Mouse (Mus musculus): ENCODE data around the gene Tsga10ip. TPM values are rescaled to one million over a fixed set of nuclear protein-coding genes. Genes with fewer than 3 reads are reported as not detected.
A peak's percentile ranks its signal among the peaks of the same experiment; 100 is the strongest.
"Not testable (repeated sequence)": the region's sequence is repeated elsewhere in the genome, so short reads cannot be mapped to it uniquely, and the experiment has no call there.

Gene Tsga10ip
- total RNA-seq, 4 experiments from 2014 or later: 0.96 to 2.4 (median 2.0) TPM

- peak; percentile 59 to 76 for DNase-seq (ENCODE audit: low spot score in 2 of 2)
These were observed 21.9 kb upstream of the Tsga10ip start for GRCm38 (mm10) chr19:5424092-5424781.

DNA sequence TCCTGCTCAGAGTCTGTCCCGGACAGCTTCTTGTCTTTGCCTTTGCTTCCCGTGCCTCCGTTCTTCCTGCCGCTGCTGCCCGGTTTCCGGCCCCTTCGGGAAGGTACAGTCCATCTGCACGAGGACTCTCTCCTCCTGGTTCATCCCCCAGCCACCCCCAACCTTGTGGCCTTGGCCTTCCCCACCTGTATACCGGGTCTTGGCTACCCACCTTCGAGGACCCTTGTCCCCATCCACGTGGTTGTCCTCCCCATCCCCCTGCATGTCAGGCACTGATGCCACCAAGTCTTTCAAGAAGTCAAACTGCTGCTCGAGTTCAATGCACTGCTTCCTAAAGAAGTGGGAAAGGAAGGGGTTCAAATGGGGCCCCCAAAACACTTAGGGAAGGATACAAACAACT lies 21.2 kb upstream of the Tsga10ip start:
- no peak for DNase-seq (ENCODE audit: low spot score in 2 of 2)

GRCm38 (mm10) chr19:5422895-5423443 lies 20.6 kb upstream of the Tsga10ip start:
- DNase-seq (ENCODE audit: low spot score in 2 of 2): peak in 1 of 2 experiments; percentile 4

DNA sequence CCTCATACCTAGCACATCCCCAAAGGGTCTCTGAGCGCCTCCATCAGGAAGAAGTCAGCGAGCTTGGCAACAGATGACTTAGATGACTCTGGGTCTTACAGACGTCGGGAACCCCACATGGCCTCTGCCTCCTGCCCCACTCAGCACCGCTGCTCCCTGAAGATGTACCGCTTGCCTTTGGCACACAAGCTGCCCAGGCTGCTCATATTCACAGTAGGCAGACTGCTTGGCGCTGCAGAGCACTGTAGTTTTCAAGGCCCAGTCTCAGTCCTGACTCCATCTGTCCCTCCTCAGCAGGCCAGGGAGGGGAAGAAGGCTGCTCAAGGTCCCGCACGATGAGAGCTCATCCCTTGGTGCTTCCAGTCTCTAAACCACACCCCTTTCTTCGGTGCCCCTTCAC lies 19.9 kb upstream of the Tsga10ip start:
- peak in 1 of 2 experiments; percentile 22 for DNase-seq (ENCODE audit: low spot score in 2 of 2)

DNA sequence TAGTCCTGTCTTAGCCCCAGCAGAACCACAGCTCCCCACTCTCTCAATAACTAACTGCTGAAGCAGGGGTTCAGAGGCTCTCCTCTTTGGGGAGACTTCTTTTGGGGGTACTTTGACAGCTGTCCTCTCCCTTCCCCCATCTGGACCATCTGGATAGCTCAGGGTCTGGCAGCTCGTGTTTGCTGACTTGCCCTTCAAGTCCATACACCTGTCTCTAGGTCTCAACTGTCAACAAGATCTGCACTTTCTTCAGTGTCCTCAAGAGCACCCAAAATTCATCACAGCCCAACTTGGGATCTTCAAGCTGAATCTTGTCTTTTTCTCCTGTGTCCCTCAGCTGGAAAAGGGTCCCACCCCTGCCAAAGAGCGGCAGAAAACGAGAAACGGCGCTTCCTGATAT lies 19.5 kb upstream of the Tsga10ip start:
- peak in 1 of 2 experiments; percentile 38 for DNase-seq (ENCODE audit: low spot score in 2 of 2)

DNA sequence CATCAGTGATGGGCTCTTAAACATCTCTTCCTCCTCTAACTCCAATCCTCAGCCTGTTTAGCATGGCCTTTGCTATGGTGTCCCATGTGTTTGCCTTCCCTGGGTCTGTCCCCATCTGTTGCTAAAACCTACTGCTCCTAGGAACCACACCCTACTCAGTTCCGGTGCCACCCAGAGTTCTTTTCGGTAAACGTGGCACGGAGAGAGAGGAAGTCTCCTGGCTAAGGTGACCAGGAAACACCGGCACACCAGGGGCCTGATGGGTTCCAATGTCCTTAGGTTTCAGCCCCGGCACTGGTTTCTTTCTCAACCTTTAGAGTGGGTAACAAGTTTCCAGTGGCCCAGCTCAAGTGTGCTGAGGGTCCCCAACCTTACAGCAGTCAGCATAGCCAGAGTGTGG lies 18.3 kb upstream of the Tsga10ip start:
- no peak for DNase-seq (ENCODE audit: low spot score in 2 of 2)

DNA sequence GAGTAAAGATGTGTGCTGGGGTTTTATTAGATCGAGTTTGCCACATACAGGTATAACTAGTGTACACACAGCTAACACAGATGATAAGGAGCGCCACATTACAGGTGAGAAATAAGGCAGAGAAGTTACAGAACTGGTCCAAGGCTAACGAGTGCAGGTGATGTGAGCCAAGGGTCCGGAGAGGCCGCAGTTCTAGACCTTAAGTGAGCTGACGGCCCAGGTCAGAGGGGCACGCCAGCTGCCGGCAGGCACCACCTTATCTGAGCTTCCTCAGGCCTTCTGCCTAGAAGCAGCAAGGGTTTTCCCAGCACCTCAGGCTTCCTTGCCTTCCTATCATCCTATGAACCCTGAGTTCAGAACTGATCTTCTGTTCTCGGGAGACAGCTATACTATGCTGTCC lies 17.3 kb upstream of the Tsga10ip start:
- DNase-seq (ENCODE audit: low spot score in 2 of 2): no peak

GRCm38 (mm10) chr19:5418750-5419466 lies 16.6 kb upstream of the Tsga10ip start:
- DNase-seq (ENCODE audit: low spot score in 2 of 2): no peak

DNA sequence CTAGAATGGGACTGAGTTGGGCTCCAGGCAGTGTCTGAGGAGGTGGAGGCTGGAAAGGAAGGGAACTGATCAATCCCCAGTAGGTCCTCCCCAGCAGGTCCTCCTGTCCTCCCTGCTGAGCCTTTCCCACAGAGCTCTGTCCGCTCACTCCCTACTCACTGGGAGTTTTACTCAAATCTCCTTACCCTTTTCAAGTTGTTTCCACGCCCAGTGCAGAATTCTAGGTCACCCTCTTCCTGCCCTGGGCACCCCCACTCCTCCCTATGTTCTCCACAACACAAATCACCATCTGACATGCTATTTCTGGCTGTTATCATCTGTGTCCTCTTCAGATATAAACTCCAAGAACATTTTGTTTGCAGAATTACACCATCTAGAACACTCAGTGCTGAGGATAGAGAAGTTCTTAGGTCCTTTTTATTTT lies 12.2 kb upstream of the Tsga10ip start:
- peak; percentile 50 to 51 for DNase-seq (ENCODE audit: low spot score in 2 of 2)

- DNase-seq (ENCODE audit: low spot score in 2 of 2): no peak
These were observed 11.5 kb upstream of the Tsga10ip start for GRCm38 (mm10) chr19:5413840-5414239.

DNA sequence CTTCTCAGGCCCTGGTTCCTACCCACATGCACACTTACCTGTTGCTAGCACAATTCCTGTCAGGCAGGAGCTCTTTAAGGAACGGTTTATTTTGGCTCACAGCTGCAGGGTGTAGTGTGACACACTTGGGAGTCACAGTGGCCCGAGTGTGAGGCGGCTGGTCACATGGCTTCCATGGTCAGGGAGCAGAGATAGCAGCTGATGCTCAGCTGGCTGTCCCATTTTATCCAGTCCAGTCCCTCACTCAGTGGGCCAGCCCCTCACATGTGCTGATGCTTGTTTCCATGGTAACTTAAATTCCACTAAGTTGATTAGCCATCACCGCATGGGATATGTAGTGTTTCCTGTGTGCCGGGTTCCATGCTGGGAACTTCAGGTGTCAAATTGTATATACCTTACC lies 9.6 kb upstream of the Tsga10ip start:
- peak; percentile 49 to 62 for DNase-seq (ENCODE audit: low spot score in 2 of 2)

DNA sequence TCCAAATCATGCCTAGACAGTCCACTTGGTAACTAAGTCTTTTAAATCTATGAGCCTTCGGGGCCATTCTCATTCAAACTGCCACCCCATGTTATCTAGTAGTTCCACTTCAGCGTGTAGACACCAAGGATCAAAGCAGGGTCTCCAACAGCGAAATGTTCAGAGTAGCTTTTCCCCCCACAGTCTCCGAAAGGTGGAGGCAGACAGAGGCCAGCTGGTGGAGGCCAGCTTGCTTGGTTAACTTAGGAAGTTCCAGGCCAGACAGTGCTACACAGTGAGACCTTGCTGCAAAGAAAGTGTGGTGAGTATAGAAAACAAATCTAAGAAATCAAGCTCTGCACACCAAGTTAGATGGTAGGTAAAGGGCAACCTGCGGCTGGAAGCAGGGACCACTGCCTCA lies 8.3 kb upstream of the Tsga10ip start:
- no peak for DNase-seq (ENCODE audit: low spot score in 2 of 2)

DNA sequence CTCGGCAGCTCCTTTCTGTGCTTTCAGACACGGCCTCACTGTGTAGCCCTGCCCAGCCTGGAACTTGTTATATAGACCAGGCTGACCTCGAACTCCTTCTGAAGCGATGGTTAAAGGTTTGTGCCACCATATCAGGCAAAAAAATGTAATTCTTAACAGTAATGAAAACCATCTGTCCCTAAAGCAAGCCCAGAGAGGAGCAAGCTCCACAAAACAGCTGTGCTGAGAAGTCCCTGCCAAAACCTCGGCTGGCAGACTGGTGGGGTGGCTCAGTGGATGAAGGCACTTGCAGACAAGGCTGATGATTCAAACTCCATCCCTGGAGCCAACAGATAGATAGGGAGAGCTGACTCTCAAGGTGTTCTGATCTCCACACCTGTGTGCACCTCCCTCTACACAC lies 6.7 kb upstream of the Tsga10ip start:
- DNase-seq (ENCODE audit: low spot score in 2 of 2): no peak

DNA sequence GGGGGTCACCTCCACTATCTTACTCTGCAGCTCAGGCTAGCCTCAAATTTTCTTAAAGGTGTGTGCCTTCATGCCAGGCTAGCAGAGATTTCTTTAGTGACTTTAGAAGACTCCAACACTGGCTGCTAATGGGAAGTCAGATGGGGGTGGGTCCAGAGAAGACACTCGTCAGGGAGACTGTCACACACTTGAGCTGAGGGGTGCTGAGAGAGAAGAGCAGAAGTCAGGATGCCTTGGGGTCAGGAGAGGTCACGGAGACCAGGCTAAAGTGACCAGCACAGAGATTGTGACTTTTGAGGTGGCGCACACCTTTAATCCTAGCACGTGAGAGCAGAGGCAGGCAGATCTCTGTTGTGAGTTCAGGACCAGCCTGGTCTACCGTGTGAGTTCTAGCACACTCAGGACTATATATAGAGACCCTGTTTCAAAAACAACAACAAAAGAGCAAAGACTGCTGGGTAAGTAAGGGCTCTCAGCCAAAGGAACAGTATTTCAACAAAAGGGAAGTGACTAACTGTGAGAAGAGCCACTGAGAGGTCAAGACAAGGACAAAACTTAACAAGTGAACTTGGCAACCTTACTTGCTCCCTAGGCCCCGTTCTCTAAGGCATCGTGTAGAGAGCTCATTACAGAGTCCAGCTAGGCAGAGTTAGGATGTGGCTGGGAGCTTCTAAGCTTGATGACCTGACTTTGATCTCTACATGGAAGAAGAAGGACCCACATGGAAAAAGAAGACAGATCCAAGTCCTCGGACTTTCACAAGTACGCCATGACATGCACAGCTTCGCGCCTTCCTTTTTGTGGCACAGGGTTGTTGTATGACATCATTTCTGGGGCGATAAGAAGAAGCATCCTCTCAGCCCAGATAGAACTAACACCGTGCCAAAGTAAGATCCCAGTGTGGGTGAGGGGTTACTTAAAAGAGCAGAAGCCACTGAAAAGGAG lies 6.0 kb upstream of the Tsga10ip start:
- no peak for DNase-seq (ENCODE audit: low spot score in 2 of 2)

DNA sequence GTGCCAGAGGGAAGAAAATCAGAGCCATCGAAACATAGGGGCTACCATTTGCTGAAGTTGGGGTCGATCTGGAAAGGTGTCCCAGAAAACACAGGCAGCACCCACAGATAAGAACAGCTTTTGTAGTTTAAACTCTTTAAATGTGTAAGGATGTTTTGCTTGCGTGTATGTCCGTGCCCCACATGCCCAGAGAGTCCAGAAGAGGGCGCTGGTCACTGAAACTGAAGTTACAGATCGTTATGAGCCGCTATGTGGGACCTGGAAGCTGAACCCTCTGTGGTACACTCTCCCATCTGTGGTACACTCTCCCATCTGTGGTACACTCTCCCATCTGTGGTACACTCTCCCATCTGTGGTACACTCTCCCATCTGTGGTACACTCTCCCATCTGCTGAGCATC lies 4.8 kb upstream of the Tsga10ip start:
- peak; percentile 60 to 70 for DNase-seq (ENCODE audit: low spot score in 2 of 2)

- DNase-seq (ENCODE audit: low spot score in 2 of 2): peak in 1 of 2 experiments; percentile 59
These were observed 4.3 kb upstream of the Tsga10ip start for GRCm38 (mm10) chr19:5406531-5407126.

- DNase-seq (ENCODE audit: low spot score in 2 of 2): no peak
These were observed 3.6 kb upstream of the Tsga10ip start for GRCm38 (mm10) chr19:5405924-5406323.

DNA sequence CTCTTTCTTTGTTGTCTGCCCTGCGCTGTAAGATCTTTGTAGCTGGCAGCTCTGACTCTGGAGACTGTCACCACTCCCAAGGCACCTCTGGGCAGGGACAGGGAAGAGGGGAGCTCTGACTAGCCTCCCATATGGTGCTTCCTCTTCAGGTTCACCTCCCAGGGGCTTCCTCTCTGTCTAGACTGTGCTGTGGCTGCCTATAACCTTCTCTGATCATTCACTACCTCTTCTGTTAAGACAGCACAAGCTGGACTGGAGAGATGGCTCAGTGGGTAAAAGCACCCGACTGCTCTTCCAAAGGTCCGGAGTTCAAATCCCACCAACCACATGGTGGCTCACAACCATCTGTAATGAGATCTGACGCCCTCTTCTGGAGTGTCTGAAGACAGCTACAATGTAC lies 1.3 kb downstream of the Tsga10ip start:
- DNase-seq (ENCODE audit: low spot score in 2 of 2): not testable (repeated sequence)

DNA sequence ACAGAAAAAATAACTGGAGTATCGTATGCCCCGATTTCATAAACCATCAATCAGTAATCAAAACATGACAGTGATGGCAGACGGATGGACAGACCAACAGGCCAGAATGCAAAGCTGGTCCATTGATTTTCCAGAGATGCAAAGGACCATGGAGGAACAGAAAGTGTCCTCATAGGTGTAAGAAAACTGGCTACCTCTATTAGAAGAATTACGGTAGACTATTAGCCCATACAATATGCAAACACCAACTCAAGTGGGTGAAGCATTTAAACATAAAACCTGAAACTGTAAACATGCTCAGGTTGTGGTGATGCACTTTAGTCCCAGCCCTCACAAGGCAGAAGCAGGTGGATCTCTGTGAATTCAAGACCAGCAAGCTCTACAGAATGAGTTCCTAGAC lies 7.0 kb downstream of the Tsga10ip start:
- DNase-seq (ENCODE audit: low spot score in 2 of 2): no peak

DNA sequence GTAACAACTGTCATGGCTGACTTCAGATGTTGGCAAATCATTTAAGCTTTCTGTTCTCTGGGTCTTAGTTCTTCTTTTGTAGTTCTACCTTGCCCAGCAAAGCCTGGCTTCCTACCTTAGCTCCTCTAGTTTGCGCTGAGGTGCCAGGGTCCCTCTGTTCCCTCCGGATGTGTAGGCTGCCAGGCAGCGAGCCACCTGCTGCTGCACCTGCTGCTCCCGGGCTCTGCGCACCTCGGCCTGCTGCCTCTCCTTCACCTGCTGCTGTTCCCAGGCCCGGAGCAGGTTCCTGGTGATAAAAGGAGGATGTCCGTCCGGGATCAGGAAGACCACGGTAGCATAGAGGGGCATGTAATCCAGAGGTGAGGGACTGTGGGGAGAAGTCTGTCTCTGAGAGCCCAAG lies 8.2 kb downstream of the Tsga10ip start:
- no peak for DNase-seq (ENCODE audit: low spot score in 2 of 2)

DNA sequence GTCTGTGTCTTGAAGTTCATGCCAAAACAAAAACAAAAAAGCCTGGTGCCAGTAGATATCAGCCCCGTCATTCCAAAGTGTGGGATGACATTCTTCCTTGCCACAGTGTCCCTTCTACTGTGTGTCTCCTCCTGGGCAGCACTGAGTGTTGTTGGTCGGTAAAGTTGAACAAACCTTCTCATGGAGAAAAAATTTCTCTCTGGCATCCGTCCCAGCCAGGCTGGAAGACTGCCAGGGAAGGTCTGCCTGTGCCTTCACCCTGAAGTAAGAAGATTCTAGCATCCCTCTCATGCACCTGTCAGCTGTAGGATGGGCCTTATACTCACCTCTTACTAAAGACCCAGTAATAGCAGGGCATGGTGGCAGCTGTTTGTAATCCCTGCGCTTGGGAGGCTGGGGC lies 9.4 kb downstream of the Tsga10ip start:
- DNase-seq (ENCODE audit: low spot score in 2 of 2): no peak
